Mouse (Mus musculus) neural tube, embryonic 13.5 days (tissue): ENCODE data around the gene Cdh22. TPM values are rescaled to one million over a fixed set of nuclear protein-coding genes. Genes with fewer than 3 reads are reported as not detected.

ENCODE experiments used
- ATAC-seq: fragments of 200-750 bp; cut with Nextera tagmentation; 2 replicates; pipeline ENCODE4 v1.8.0; 2017; ENCODE audit warnings: low read depth, mild to moderate bottlenecking, moderate TSS enrichment, moderate library complexity
- H3K27ac ChIP-seq: fragments of 300-500 bp; sonication (generic); replicated peaks from 2 replicates; pipeline ENCODE4 v1.5.1; 2015; ENCODE audit warnings: moderate library complexity, mild to moderate bottlenecking, inconsistent platforms
- H3K27me3 ChIP-seq: fragments of 300-500 bp; sonication (generic); 2 replicates; pipeline ENCODE4 v1.6.1; 2015; ENCODE audit warnings: mild to moderate bottlenecking, inconsistent platforms
- H3K36me3 ChIP-seq: fragments of 300-500 bp; sonication (generic); 2 replicates; pipeline ENCODE4 v1.6.1; 2015; ENCODE audit warnings: mild to moderate bottlenecking, inconsistent platforms
- H3K4me1 ChIP-seq: fragments of 300-500 bp; sonication (generic); replicated peaks from 2 replicates; pipeline ENCODE4 v1.6.1; 2015; ENCODE audit warnings: inconsistent platforms
- H3K4me2 ChIP-seq: fragments of 300-500 bp; sonication (generic); 2 replicates; pipeline ENCODE4 v1.6.1; 2015; ENCODE audit warnings: inconsistent platforms, mild to moderate bottlenecking, moderate library complexity
- H3K4me3 ChIP-seq: fragments of 300-500 bp; sonication (generic); 2 replicates; pipeline ENCODE4 v1.5.1; 2015; ENCODE audit warnings: mild to moderate bottlenecking, inconsistent platforms
- H3K9ac ChIP-seq: fragments of 300-500 bp; sonication (generic); 2 replicates; pipeline ENCODE4 v1.6.1; 2015; ENCODE audit warnings: moderate library complexity, mild to moderate bottlenecking, inconsistent platforms
- H3K9me3 ChIP-seq: fragments of 300-500 bp; sonication (generic); 2 replicates; pipeline ENCODE4 v1.6.1; 2016; ENCODE audit warnings: inconsistent platforms
- WGBS: fragments of 180-500 bp; shearing (Covaris S2); methylation state at CpG from one replicate; pipeline ENCODE4 v1.1.7; 2015; 5-methylcytosine and 5-hydroxymethylcytosine counted together
- polyA plus RNA-seq: library from polyadenylated mRNA; unstranded; fragments of >200 nt; fragmentation: Nextera tagmentation; extraction: Ambion mirVana; gene quantifications from 2 replicates; pipeline ENCODE4 v1.2.1, GENCODE M21; 2015

Cdh22 gene
- 11.1 and 11.4 TPM in 2 replicates for polyA plus RNA-seq

GRCm38 (mm10) chr2:165234613-165235291 is at the start of gene Cdh22:
Cdh22 (minus strand) TSS chr2:165234853.
- Histone ChIP-seq H3K9me3 (no peaks in the 10 kb centered on the region), H3K4me2 (peak within 1 kb of the TSS; percentile 95), H3K27me3 (peaks cover 96% of the 10 kb centered on the region), H3K4me1 (peaks cover 42% of the 10 kb centered on the region), H3K27ac (peak within 1 kb of the TSS; percentile 76), H3K36me3 (no peaks in the 10 kb centered on the region), H3K9ac (peak within 1 kb of the TSS; percentile 90), H3K4me3 (peak within 1 kb of the TSS; percentile 66)
- under 1% methylated on average over 52 of the region's 60 CpGs for WGBS
- peak; percentile 88 for ATAC-seq

GRCm38 (mm10) chr2:165284377-165284776 is 49.7 kb upstream of the Cdh22 start:
- Histone ChIP-seq H3K4me1 (peaks cover 30% of the 10 kb centered on the region), H3K4me2 (no peak overlapping the region), H3K36me3 (peaks cover 22% of the 10 kb centered on the region), H3K9ac (no peak overlapping the region), H3K27me3 (no peaks in the 10 kb centered on the region), H3K9me3 (no peaks in the 10 kb centered on the region), H3K27ac (no peak overlapping the region), H3K4me3 (no peak overlapping the region)
- no peak for ATAC-seq
- 85% methylated on average over 7 of the region's 7 CpGs for WGBS

GRCm38 (mm10) chr2:165283644-165284043 is 49.0 kb upstream of the Cdh22 start:
- peaks cover 23% of the 10 kb centered on the region for H3K4me1 ChIP-seq

GRCm38 (mm10) chr2:165281779-165282311 is 47.2 kb upstream of the Cdh22 start:
- no peak overlapping the region for H3K4me3 ChIP-seq
- peaks cover 8% of the 10 kb centered on the region for H3K27me3 ChIP-seq
- H3K36me3 ChIP-seq, result peaks cover 39% of the 10 kb centered on the region
- H3K4me2 ChIP-seq, result no peak overlapping the region
- 47% methylated on average over 3 of the region's 6 CpGs for whole genome bisulfite sequencing
- no peaks in the 10 kb centered on the region for H3K9me3 ChIP-seq
- H3K4me1 ChIP-seq, result peaks cover 10% of the 10 kb centered on the region
- ATAC-seq, result no peak
- H3K27ac ChIP-seq, result no peak overlapping the region
- no peak overlapping the region for H3K9ac ChIP-seq

More at GRCm38 (mm10) chr2:165283644-165284043, 49.0 kb upstream of the Cdh22 start:
- Histone ChIP-seq H3K27me3 (no peaks in the 10 kb centered on the region), H3K4me3 (no peak overlapping the region), H3K9me3 (no peaks in the 10 kb centered on the region), H3K36me3 (peaks cover 22% of the 10 kb centered on the region), H3K9ac (no peak overlapping the region), H3K4me2 (no peak overlapping the region), H3K27ac (no peak overlapping the region)
- ATAC-seq, result no peak
- 92% methylated on average over 3 of the region's 3 CpGs for WGBS

- H3K9me3 ChIP-seq, result no peaks in the 10 kb centered on the region
- H3K36me3 ChIP-seq, result peaks cover 45% of the 10 kb centered on the region
- no peak overlapping the region; the same call in 1 of the 2 replicates for H3K27ac ChIP-seq
- H3K4me3 ChIP-seq, result no peak overlapping the region
- no peak for ATAC-seq
- peaks cover 16% of the 10 kb centered on the region for H3K4me1 ChIP-seq
- H3K9ac ChIP-seq, result no peak overlapping the region
- WGBS, result 65% methylated on average over 10 of the region's 10 CpGs
- no peak overlapping the region for H3K4me2 ChIP-seq
- peaks cover 21% of the 10 kb centered on the region for H3K27me3 ChIP-seq
These were observed 44.7 kb upstream of the Cdh22 start for GRCm38 (mm10) chr2:165279351-165279750.

- Histone ChIP-seq H3K27ac (no peak overlapping the region), H3K4me3 (no peak overlapping the region), H3K9me3 (no peaks in the 10 kb centered on the region), H3K4me2 (no peak overlapping the region), H3K9ac (no peak overlapping the region), H3K27me3 (peaks cover 31% of the 10 kb centered on the region), H3K4me1 (peaks cover 30% of the 10 kb centered on the region), H3K36me3 (peaks cover 33% of the 10 kb centered on the region)
- ATAC-seq, result no peak
- WGBS, result 84% methylated on average over 5 of the region's 5 CpGs
These were observed 42.6 kb upstream of the Cdh22 start for GRCm38 (mm10) chr2:165277188-165277740.

GRCm38 (mm10) chr2:165275824-165276223 is 41.2 kb upstream of the Cdh22 start:
- H3K9ac ChIP-seq, result no peak overlapping the region
- peaks cover 40% of the 10 kb centered on the region for H3K4me1 ChIP-seq
- ATAC-seq, result peak; percentile 44
- H3K9me3 ChIP-seq, result no peaks in the 10 kb centered on the region
- no peak overlapping the region for H3K4me3 ChIP-seq
- WGBS, result 23% methylated on average over 8 of the region's 8 CpGs
- peak overlapping the region; percentile 54; the same call in 1 of the 2 replicates for H3K27ac ChIP-seq
- no peak overlapping the region for H3K4me2 ChIP-seq
- H3K36me3 ChIP-seq, result peaks cover 26% of the 10 kb centered on the region
- H3K27me3 ChIP-seq, result peaks cover 39% of the 10 kb centered on the region

GRCm38 (mm10) chr2:165275124-165275640 is 40.5 kb upstream of the Cdh22 start:
- Histone ChIP-seq H3K9me3 (no peaks in the 10 kb centered on the region), H3K4me2 (no peak overlapping the region), H3K4me1 (peaks cover 44% of the 10 kb centered on the region), H3K9ac (peak overlapping the region; percentile 41; the same call in 1 of the 2 replicates), H3K27me3 (peaks cover 41% of the 10 kb centered on the region), H3K36me3 (peaks cover 26% of the 10 kb centered on the region), H3K27ac (peak overlapping the region; percentile 54), H3K4me3 (no peak overlapping the region)
- 34% methylated on average over 8 of the region's 8 CpGs for WGBS
- peak; percentile 60 for ATAC-seq

- H3K4me2 ChIP-seq, result no peak overlapping the region
- H3K9ac ChIP-seq, result no peak overlapping the region
- peaks cover 50% of the 10 kb centered on the region for H3K27me3 ChIP-seq
- H3K27ac ChIP-seq, result no peak overlapping the region; the same call in 1 of the 2 replicates
- no peak overlapping the region for H3K4me3 ChIP-seq
- peaks cover 44% of the 10 kb centered on the region for H3K4me1 ChIP-seq
- peaks cover 22% of the 10 kb centered on the region for H3K36me3 ChIP-seq
- WGBS, result 25% methylated on average over 4 of the region's 4 CpGs
- H3K9me3 ChIP-seq, result no peaks in the 10 kb centered on the region
- no peak for ATAC-seq
These were observed 38.9 kb upstream of the Cdh22 start for GRCm38 (mm10) chr2:165273589-165273988.

- H3K4me1 ChIP-seq, result peaks cover 56% of the 10 kb centered on the region
- H3K9ac ChIP-seq, result 0 out of 2 replicates have a peak overlapping the region, but pooled peaks have one; percentile 26
- peaks cover 56% of the 10 kb centered on the region for H3K27me3 ChIP-seq
- peaks cover under 1% of the 10 kb centered on the region; the same call in 1 of the 2 replicates for H3K36me3 ChIP-seq
- ATAC-seq, result no peak
- H3K27ac ChIP-seq, result no peak overlapping the region
- WGBS, result 7% methylated on average over 8 of the region's 8 CpGs
- no peak overlapping the region for H3K4me2 ChIP-seq
- no peaks in the 10 kb centered on the region for H3K9me3 ChIP-seq
- no peak overlapping the region for H3K4me3 ChIP-seq
These were observed 36.7 kb upstream of the Cdh22 start for GRCm38 (mm10) chr2:165271326-165271725.

GRCm38 (mm10) chr2:165270858-165271257 is 36.2 kb upstream of the Cdh22 start:
- Histone ChIP-seq H3K4me1 (peaks cover 60% of the 10 kb centered on the region), H3K27me3 (peaks cover 57% of the 10 kb centered on the region), H3K27ac (no peak overlapping the region), H3K4me3 (no peak overlapping the region), H3K4me2 (no peak overlapping the region), H3K36me3 (no peaks in the 10 kb centered on the region), H3K9ac (0 out of 2 replicates have a peak overlapping the region, but pooled peaks have one; percentile 26), H3K9me3 (no peaks in the 10 kb centered on the region)
- WGBS, result 53% methylated on average over 7 of the region's 7 CpGs
- no peak for ATAC-seq

GRCm38 (mm10) chr2:165266739-165267138 is 32.1 kb upstream of the Cdh22 start:
- 7% methylated on average over 12 of the region's 12 CpGs for WGBS
- H3K27ac ChIP-seq, result no peak overlapping the region
- H3K4me2 ChIP-seq, result 0 out of 2 replicates have a peak overlapping the region, but pooled peaks have one; percentile 7
- no peak overlapping the region; the same call in none of the 2 replicates for H3K9ac ChIP-seq
- peaks cover 40% of the 10 kb centered on the region for H3K4me1 ChIP-seq
- no peaks in the 10 kb centered on the region for H3K9me3 ChIP-seq
- peaks cover 73% of the 10 kb centered on the region for H3K27me3 ChIP-seq
- no peak for ATAC-seq
- no peaks in the 10 kb centered on the region for H3K36me3 ChIP-seq
- H3K4me3 ChIP-seq, result no peak overlapping the region
